Mouse (Mus musculus): ENCODE measurements around the gene Foxq1. TPM values are rescaled to one million over a fixed set of nuclear protein-coding genes. Genes with fewer than 3 reads are reported as not detected.

Foxq1 gene
- 5.0 and 8.8 TPM in 2 replicates for polyA plus RNA-seq (2012; rRNA removed)

GRCm38 (mm10) chr13:31555834-31556233 lies at the start of gene Foxq1:
Gene Foxq1 (plus strand): TSS chr13:31556134.

GRCm38 (mm10) chr13:31558521-31559418 lies 2.8 kb downstream of the Foxq1 start, which contains the start of gene A530084C06Rik:
Gene A530084C06Rik (minus strand): TSS chr13:31559333.

Other genes with a start within 250 kb of the Foxq1 start
- gene A530084C06Rik, start 3.2 kb downstream of the Foxq1 start, polyA plus RNA-seq (2012; rRNA removed): 0.30 and 0.43 TPM in 2 replicates
- 0.87 and 1.1 TPM in 2 replicates for gene Foxf2, start 69.7 kb downstream of the Foxq1 start, polyA plus RNA-seq (2012; rRNA removed)